Mouse (Mus musculus): ENCODE data around the gene Pip5k1b. TPM values are rescaled to one million over a fixed set of nuclear protein-coding genes. Genes with fewer than 3 reads are reported as not detected.

Pip5k1b gene
- polyA plus RNA-seq (2017; shearing (Covaris generic)) = 0.98 TPM

DNA sequence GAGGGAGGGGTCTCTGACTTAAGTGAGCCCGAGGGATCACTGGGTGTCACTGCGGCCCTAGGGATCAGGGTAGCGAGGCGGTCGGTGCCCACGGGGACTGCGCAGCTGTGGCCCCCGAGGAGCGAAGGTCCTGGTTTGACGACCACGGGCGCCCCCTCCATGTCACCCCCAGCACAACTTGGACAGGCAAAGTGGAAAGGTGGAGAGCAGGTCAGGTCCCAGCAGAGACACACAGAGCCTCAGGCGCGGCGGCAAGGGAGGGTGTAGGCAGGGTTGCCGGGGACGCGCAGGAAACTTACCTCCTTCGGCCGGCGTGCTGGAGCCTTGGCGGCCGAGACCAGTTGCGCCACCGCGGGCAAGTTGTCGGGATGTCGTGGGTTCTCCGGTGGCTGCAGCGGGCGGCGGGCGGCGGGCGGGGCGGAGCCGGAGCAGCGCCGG lies at the start of gene Pip5k1b:
Gene Pip5k1b (minus strand): TSS at position 407 of the 438 bp plus-strand sequence.

DNA sequence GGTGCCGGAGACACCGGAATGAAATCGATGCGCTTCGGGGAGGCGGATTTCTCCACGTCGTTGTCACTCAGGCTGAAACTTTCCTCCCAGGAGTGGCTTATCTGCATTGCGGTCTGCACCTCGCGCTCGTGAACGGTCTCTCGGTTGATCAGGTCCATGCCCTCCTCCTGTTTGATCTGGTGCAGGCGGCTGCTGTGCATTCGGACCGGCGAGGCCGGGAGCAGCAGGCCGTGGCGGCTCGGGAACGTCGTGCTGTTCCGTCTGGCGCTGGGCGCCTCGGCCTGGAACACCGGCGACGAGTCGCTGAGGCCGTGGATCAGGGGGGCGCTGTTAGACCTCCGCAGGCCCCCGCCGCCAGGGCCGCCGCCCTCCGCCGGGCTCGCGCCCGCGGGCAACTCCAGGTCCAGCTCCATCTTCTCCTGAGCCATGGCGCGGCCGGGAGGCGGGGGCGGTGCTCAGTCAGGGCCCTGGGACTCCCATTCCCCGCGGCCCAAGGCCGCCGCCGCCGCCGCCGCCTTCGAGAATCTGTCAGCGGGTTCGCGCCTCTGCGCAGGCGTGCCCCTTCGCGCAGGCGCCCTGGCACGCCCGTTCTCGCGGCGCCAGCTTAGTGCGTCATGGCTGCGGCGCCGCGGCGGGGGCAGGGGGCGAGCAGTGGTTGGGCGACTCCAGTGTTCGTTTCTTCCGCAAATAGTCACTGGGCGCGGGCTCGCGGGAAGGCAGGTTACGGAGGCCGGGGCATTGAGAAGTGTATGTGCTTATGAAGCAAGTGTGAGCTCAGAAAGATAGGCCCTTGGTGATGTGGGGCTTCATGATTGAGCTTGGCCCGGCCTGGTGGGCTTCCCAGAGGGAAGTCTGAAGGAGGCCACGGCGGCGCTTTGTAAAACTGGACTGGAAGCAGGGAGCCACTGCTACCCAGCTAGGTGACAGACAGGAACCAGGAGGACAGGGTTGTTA lies 78.5 kb downstream of the Pip5k1b start, which contains the start of gene Fam122a:
Gene Fam122a (minus strand): TSS at position 428 of the 954 bp plus-strand sequence.

DNA sequence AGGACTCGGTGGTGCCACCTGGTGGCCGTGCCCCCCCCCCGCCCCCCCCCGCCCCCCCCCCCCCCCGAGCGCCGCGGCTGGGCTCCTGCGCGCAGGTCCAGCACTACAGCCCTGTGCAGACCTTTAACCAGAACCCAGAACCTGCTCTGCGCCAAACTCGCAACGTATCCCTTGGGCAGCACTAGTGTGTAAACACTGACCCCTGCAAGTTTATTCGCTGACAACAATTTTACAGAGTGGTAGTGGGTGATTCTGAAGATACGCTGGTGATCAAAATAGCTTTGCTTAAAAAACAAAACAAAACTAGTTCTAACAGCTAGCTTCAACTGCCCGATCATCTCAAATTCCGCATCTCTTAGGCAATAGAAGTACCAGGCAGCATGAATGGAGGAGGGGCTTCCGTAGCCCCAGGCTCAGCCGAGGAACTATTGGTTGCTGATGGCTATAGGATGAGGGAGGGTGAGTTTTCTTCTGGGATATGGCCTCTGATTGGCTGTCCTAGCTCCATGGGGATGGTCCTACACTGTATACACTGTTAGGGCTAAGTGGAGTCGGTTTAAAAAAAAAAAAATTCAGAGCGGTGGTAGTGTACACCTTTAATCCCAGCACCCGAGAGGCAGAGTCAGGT lies 275.0 kb downstream of the Pip5k1b start, which contains the start of gene Fxn:
Gene Fxn (minus strand): TSS at position 5 of the 628 bp plus-strand sequence.

Other genes starting within 250 kb of the Pip5k1b start
- gene Fam122a, start 78.5 kb downstream of the Pip5k1b start, polyA plus RNA-seq (2017; shearing (Covaris generic)) = 61.5 TPM
- not detected for gene Tmem252, start 118.1 kb upstream of the Pip5k1b start, polyA plus RNA-seq (2017; shearing (Covaris generic))

All from naive thymus-derived CD4-positive, alpha-beta T cell, adult 5 months (primary cell).